Mouse (Mus musculus) heart, embryonic 14.5 days (tissue): Measurements from ENCODE around the gene Gm3383. TPM values are rescaled to one million over a fixed set of nuclear protein-coding genes. Genes with fewer than 3 reads are reported as not detected.
"Not testable (repeated sequence)": the region's sequence is repeated elsewhere in the genome, so short reads cannot be mapped to it uniquely, and the experiment has no call there.

ENCODE experiments used
- ATAC-seq: fragments of 200-750 bp; cut with Nextera tagmentation; 2 replicates; pipeline ENCODE4 v1.8.0; 2017; ENCODE audit warnings: low read depth, moderate TSS enrichment; ENCODE audit not compliant: insufficient number of reproducible peaks, insufficient read depth, low FRiP score
- H3K27ac ChIP-seq, 2 experiments: fragments of 200-500 bp in 1 of 2; fragments of 300-500 bp in 1 of 2; sonication (generic) in 1 of 2; replicated peaks in 1 of 2; 2 replicates each; pipeline ENCODE4 v1.5.1; 2012 to 2014; ENCODE audit warnings: low read depth in 2 of 2, low read length in 2 of 2, control low read depth in 1 of 2, mild to moderate bottlenecking in 1 of 2, mixed read lengths in 1 of 2; ENCODE audit not compliant: control insufficient read depth in 1 of 2, insufficient read depth in 1 of 2
- H3K27me3 ChIP-seq: fragments of 300-500 bp; sonication (generic); 2 replicates; pipeline ENCODE4 v1.6.1; 2014; ENCODE audit warnings: mild to moderate bottlenecking, low read length, control low read depth; ENCODE audit not compliant: control insufficient read depth, insufficient read depth
- H3K36me3 ChIP-seq: fragments of 300-500 bp; sonication (generic); 2 replicates; pipeline ENCODE4 v1.6.1; 2014; ENCODE audit warnings: mild to moderate bottlenecking, control low read depth, low read length, mixed read lengths; ENCODE audit not compliant: control insufficient read depth, insufficient read depth
- H3K4me1 ChIP-seq, 2 experiments: fragments of 200-500 bp in 1 of 2; fragments of 300-500 bp in 1 of 2; sonication (generic) in 1 of 2; 2 replicates each; pipeline ENCODE4 v1.6.1; 2012 to 2014; ENCODE audit warnings: low read length in 2 of 2, control low read depth in 1 of 2, mixed read lengths in 1 of 2; ENCODE audit not compliant: control insufficient read depth in 2 of 2, insufficient read depth in 2 of 2
- H3K4me2 ChIP-seq: fragments of 300-500 bp; sonication (generic); 2 replicates; pipeline ENCODE4 v1.6.1; 2014; ENCODE audit warnings: mild to moderate bottlenecking, low read length
- H3K4me3 ChIP-seq, 2 experiments: fragments of 200-500 bp in 1 of 2; fragments of 300-500 bp in 1 of 2; sonication (generic) in 1 of 2; 2 replicates each; pipeline ENCODE4 v1.5.1; 2012 to 2014; ENCODE audit warnings: low read length in 2 of 2, mild to moderate bottlenecking in 2 of 2, control low read depth in 1 of 2, low read depth in 1 of 2, moderate library complexity in 1 of 2; ENCODE audit not compliant: control insufficient read depth in 1 of 2, insufficient read depth in 1 of 2
- H3K9ac ChIP-seq: fragments of 300-500 bp; sonication (generic); 2 replicates; pipeline ENCODE4 v1.6.1; 2014; ENCODE audit warnings: mild to moderate bottlenecking, low read length
- H3K9me3 ChIP-seq: fragments of 300-500 bp; sonication (generic); 2 replicates; pipeline ENCODE4 v1.6.1; 2016; ENCODE audit warnings: low read length, control low read depth; ENCODE audit not compliant: control insufficient read depth
- WGBS: fragments of 180-500 bp; shearing (Covaris S2); extraction: QIAGEN DNeasy Blood & Tissue Kit; methylation state at CpG from one replicate; pipeline ENCODE4 v1.1.7; 2014; 5-methylcytosine and 5-hydroxymethylcytosine counted together
- polyA plus RNA-seq: library from polyadenylated mRNA; unstranded; fragments of >200 nt; fragmentation: Nextera tagmentation; extraction: Ambion mirVana; gene quantifications from 2 replicates; pipeline ENCODE4 v1.2.1, GENCODE M21; 2014

Gene Gm3383
- polyA plus RNA-seq: 0.62 and 1.3 TPM in 2 replicates

DNA sequence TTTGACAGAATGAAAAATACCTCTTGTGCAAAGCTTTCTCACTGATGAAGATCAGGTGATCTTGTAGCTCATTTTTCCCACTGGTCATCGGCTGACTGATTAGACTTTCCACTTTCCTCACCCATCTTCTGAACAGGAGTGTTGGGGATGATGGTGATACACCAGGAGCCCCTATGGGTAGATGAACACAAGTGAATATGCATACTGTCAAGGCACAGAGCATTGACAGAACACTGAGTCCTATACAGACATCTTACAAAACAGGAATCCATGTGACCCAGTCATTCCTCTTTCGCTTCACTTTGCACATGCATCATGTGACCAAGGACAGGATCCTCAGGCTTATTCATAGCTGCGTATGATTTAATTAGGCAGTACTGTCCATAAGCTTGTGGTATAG is at the start of gene Gm3383:
Gm3383 (minus strand) TSS at position 101 of the 400 bp plus-strand sequence.
- H3K27ac ChIP-seq, H3K4me1 ChIP-seq, H3K36me3 ChIP-seq, H3K9ac ChIP-seq, H3K27me3 ChIP-seq, ATAC-seq, H3K4me3 ChIP-seq, H3K4me2 ChIP-seq, H3K9me3 ChIP-seq: not testable (repeated sequence)
- WGBS: no CpG with 5 or more reads among the region's 3 CpGs

- H3K36me3 ChIP-seq, H3K27ac ChIP-seq, H3K27me3 ChIP-seq, H3K4me2 ChIP-seq, H3K4me1 ChIP-seq, ATAC-seq, H3K9me3 ChIP-seq, H3K4me3 ChIP-seq, H3K9ac ChIP-seq: not testable (repeated sequence)
- WGBS: 70% methylated on average over 3 of the region's 3 CpGs
These were observed 48.1 kb upstream of the Gm3383 start for GRCm38 (mm10) chr14:5855911-5856310.

GRCm38 (mm10) chr14:5830229-5830628 is 22.4 kb upstream of the Gm3383 start, which contains the start of gene Gm3424:
Gm3424 (minus strand) TSS chr14:5830329.
- H3K27ac ChIP-seq, H3K4me3 ChIP-seq, H3K9me3 ChIP-seq, H3K27me3 ChIP-seq, H3K4me1 ChIP-seq, H3K4me2 ChIP-seq, H3K36me3 ChIP-seq, ATAC-seq, H3K9ac ChIP-seq: not testable (repeated sequence)
- no CpG with 5 or more reads among the region's 3 CpGs for WGBS

DNA sequence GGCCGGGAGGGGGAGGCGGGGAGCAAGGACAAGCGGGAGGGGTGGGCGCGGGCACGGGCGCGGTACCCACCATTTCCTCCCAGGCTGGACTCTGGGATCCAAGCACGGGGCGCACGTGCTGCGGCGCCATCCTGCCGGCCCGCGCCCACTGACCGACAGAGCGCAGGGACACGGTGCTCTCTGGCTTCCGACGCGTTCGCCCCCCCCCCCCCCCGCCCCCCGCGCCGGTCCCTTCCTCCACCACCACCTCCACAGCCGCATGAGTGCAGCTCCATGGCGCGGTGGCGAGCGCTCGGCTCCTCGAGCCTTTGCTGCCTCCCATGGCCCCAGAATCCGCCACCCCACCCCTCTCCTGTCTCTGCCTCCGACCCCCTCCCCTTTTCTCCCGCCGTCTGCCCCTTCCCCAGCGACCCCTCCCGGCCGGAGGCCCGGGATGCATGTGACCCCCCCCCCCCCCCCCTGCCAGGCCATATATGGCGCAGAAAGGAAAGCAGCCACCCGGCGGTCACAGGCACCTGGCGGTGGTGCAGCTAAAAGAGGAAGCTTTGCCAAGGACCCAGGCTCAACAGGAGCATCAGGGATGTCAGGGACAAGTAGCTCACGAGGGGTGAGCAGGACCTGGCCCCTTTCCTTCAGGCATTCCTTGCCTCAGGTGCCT is 5.0 kb upstream of the Gm3383 start:
- H3K36me3 ChIP-seq, H3K9ac ChIP-seq, H3K27me3 ChIP-seq, H3K9me3 ChIP-seq, H3K4me1 ChIP-seq, H3K4me2 ChIP-seq, ATAC-seq, H3K27ac ChIP-seq, H3K4me3 ChIP-seq: not testable (repeated sequence)
- no CpG with 5 or more reads among the region's 47 CpGs for WGBS

- not testable (repeated sequence) for ATAC-seq, H3K4me2 ChIP-seq, H3K27me3 ChIP-seq, H3K27ac ChIP-seq, H3K9ac ChIP-seq, H3K36me3 ChIP-seq, H3K4me1 ChIP-seq, H3K9me3 ChIP-seq, H3K4me3 ChIP-seq
- no CpG with 5 or more reads among the region's 37 CpGs for whole genome bisulfite sequencing
These were observed 66.3 kb downstream of the Gm3383 start, which contains the start of gene Gm3373 for GRCm38 (mm10) chr14:5741477-5741876. Gm3373 (minus strand) TSS chr14:5741577.

DNA sequence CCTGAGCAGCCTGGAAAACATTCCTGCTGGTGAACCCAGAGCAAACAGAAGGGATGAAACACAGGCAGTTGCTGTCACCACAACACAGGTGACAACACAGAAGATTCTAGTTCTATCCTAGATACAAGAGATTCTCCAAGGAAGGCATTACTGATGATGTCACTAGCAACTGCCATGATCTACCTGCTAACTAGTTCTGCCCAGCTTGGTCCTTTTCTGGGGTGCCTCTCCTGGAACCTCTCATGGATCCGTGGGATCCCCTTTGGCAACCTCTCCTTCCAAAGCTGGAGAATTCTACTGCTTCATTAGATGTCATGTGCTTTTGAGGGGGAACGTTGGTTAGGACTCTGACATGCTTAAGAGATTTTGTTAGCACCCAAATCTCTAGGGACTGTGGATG is 120.4 kb downstream of the Gm3383 start, which contains the start of gene Gm9603:
Gm9603 (minus strand) TSS at position 101 of the 400 bp plus-strand sequence.
- H3K4me3 ChIP-seq, H3K36me3 ChIP-seq, H3K9me3 ChIP-seq, H3K4me1 ChIP-seq, H3K27me3 ChIP-seq, H3K27ac ChIP-seq, ATAC-seq, H3K9ac ChIP-seq, H3K4me2 ChIP-seq: not testable (repeated sequence)
- WGBS: no CpG with 5 or more reads among the region's 2 CpGs

GRCm38 (mm10) chr14:5632928-5633327 is 174.9 kb downstream of the Gm3383 start, which contains the start of gene Gm8265:
Gm8265 (minus strand) TSS chr14:5633028.
- H3K9me3 ChIP-seq, H3K27me3 ChIP-seq, H3K9ac ChIP-seq, H3K27ac ChIP-seq, H3K4me1 ChIP-seq, H3K36me3 ChIP-seq, H3K4me2 ChIP-seq, ATAC-seq, H3K4me3 ChIP-seq: not testable (repeated sequence)
- WGBS: no CpG with 5 or more reads among the region's 1 CpGs
